Mouse (Mus musculus) myocyte (in vitro differentiated cells): ENCODE data around the gene Agap2. TPM values are rescaled to one million over a fixed set of nuclear protein-coding genes. Genes with fewer than 3 reads are reported as not detected.
"Not testable (repeated sequence)": the region's sequence is repeated elsewhere in the genome, so short reads cannot be mapped to it uniquely, and the experiment has no call there.

ENCODE experiments used
- H3K27me3 ChIP-seq: one replicate; pipeline ENCODE4 v1.6.1; 2011; ENCODE audit not compliant: control insufficient read depth, insufficient read depth, insufficient read length
- H3K36me3 ChIP-seq: one replicate; pipeline ENCODE4 v1.6.1; 2011; ENCODE audit not compliant: control insufficient read depth, insufficient read depth
- H3K4me2 ChIP-seq: one replicate; pipeline ENCODE4 v1.6.1; 2011; ENCODE audit warnings: low read depth, control low read depth
- H3K4me3 ChIP-seq: one replicate; pipeline ENCODE4 v1.5.1; 2011; ENCODE audit warnings: mild to moderate bottlenecking, control low read depth, moderate library complexity
- H3K79me2 ChIP-seq: one replicate; pipeline ENCODE4 v1.6.1; 2011; ENCODE audit not compliant: control insufficient read depth, insufficient read depth
- H3ac ChIP-seq: one replicate; pipeline ENCODE4 v1.6.1; 2011; ENCODE audit not compliant: control insufficient read depth, insufficient read length
- CEBPB ChIP-seq: IDR thresholded peaks from 2 replicates; pipeline ENCODE4 v1.6.1; 2011; ENCODE audit warnings: mild to moderate bottlenecking, moderate library complexity; ENCODE audit not compliant: poor library complexity, insufficient read depth, severe bottlenecking
- E2F4 ChIP-seq: IDR thresholded peaks from one replicate; pipeline ENCODE4 v1.6.1; 2011; ENCODE audit warnings: mild to moderate bottlenecking, control low read depth, moderate library complexity; ENCODE audit not compliant: insufficient read depth
- MAX ChIP-seq: IDR thresholded peaks from one replicate; pipeline ENCODE4 v1.6.1; 2011; ENCODE audit warnings: low read depth, mild to moderate bottlenecking, control low read depth
- MYOD1 ChIP-seq, 3 experiments: IDR thresholded peaks; one replicate each; pipeline ENCODE4 v1.6.1; 2011; ENCODE audit warnings: control low read depth in 2 of 3, low read depth in 2 of 3, mild to moderate bottlenecking in 2 of 3, moderate library complexity in 1 of 3; ENCODE audit not compliant: insufficient read length in 2 of 3, control insufficient read depth in 1 of 3
- MYOG ChIP-seq, 3 experiments: IDR thresholded peaks; one replicate each; pipeline ENCODE4 v1.6.1; 2011; ENCODE audit warnings: control low read depth in 2 of 3, low read depth in 2 of 3, mild to moderate bottlenecking in 2 of 3; ENCODE audit not compliant: insufficient read length in 2 of 3, control insufficient read depth in 1 of 3, insufficient read depth in 1 of 3
- POLR2A ChIP-seq: IDR thresholded peaks from one replicate; pipeline ENCODE4 v1.6.1; 2011; ENCODE audit warnings: low read depth, mild to moderate bottlenecking, control low read depth, moderate library complexity; ENCODE audit not compliant: insufficient read length
- POLR2AphosphoS2 ChIP-seq: IDR thresholded peaks from one replicate; pipeline ENCODE4 v1.6.1; 2011; ENCODE audit warnings: low read depth, control low read depth; ENCODE audit not compliant: insufficient read length
- REST ChIP-seq: IDR thresholded peaks from one replicate; pipeline ENCODE4 v1.6.1; 2011; ENCODE audit warnings: mild to moderate bottlenecking, control low read depth, moderate library complexity; ENCODE audit not compliant: insufficient read depth, insufficient read length
- SRF ChIP-seq: IDR thresholded peaks from one replicate; pipeline ENCODE4 v1.6.1; 2011; ENCODE audit warnings: low read depth; ENCODE audit not compliant: control insufficient read depth, insufficient read length
- TCF12 ChIP-seq: IDR thresholded peaks from one replicate; pipeline ENCODE4 v1.6.1; 2011; ENCODE audit warnings: mild to moderate bottlenecking, control low read depth; ENCODE audit not compliant: poor library complexity, insufficient read depth, severe bottlenecking
- TCF3 ChIP-seq: IDR thresholded peaks from one replicate; pipeline ENCODE4 v1.6.1; 2011; ENCODE audit warnings: low read depth, control low read depth; ENCODE audit not compliant: insufficient read length
- USF1 ChIP-seq: IDR thresholded peaks from one replicate; pipeline ENCODE4 v1.6.1; 2011; ENCODE audit warnings: low read depth, mild to moderate bottlenecking, control low read depth, moderate library complexity
- polyA plus RNA-seq: library from polyadenylated mRNA; unstranded; fragments of >200 nt; fragmentation: generic; extraction: Trizol; gene quantifications from one replicate; pipeline ENCODE4 v1.2.1, GENCODE M21; 2012; ENCODE audit warnings: missing spikeins

Gene Agap2
- polyA plus RNA-seq, 1 experiment, result 1.2 TPM

DNA sequence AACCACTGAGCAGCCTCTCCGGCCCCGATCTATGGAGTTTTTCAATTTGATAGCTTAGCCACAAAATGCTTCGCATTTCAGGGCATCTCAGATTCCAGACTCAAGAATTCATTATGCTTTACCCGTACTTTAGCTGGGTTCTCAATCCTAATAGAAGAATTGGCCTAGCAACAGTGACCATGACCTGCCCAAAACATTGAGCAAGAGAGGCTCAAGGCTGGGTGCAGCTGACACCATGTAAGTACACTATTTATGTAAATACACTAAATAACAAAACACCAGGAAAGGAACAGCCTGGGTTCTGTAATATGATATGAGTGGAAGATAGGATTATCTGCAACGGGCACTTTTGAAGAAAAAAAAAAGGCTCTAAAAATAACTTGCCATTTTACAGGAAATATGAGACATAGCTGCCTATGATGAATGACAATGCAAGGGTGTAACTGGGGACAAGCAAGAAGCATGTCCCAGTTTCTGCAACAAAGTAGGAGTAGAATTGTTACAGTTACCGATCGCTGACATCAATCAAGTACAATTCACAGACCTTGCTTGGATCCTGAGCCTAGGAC is 52.7 kb downstream of the Agap2 start:
- H3K36me3 ChIP-seq, result no peaks in the 10 kb centered on the region
- H3K79me2 ChIP-seq, result no peaks in the 10 kb centered on the region
- H3ac ChIP-seq, result no peak overlapping the region
- peak overlapping the region; percentile 55 for H3K4me2 ChIP-seq
- no peaks in the 10 kb centered on the region for H3K27me3 ChIP-seq
- no peak for TF ChIP-seq POLR2A
- TF ChIP-seq CEBPB, result 0 out of 2 replicates have a peak, but pooled peaks have one; percentile 42
- no peak for TF ChIP-seq MAX
- H3K4me3 ChIP-seq, result no peak overlapping the region

DNA sequence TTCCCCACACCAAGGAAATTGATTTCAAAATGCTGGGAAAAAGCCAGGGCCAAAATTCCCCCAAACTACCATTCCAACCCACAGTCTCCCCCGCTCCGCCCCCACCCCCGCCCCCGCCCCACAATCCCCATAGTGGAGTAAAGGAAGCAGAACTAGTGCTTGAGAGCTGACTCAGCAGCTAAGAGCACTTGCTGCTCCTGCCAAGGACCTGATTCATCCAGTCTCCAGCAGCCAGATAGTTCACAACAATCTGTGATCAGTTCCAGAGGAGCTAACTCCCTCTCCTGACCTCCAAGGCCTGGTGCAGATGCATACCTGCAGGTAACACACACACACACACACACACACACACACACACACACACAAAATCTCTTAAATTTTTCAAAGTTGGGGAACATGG is 54.3 kb downstream of the Agap2 start:
- TF ChIP-seq SRF (no peak), USF1 (no peak), TCF12 (no peak), E2F4 (no peak), TCF3 (no peak), MYOD1 (IDR thresholded peaks at IDR 0.05; ENCODE audit: control insufficient read depth in 1 of 3, insufficient read length in 2 of 3, low read depth in 2 of 3) (no peak), POLR2A (no peak), MYOG (IDR thresholded peaks at IDR 0.05; ENCODE audit: control insufficient read depth in 1 of 3, insufficient read depth in 1 of 3, insufficient read length in 2 of 3, low read depth in 2 of 3) (no peak), CEBPB (no peak), MAX (no peak), REST (no peak), POLR2AphosphoS2 (no peak)
- H3K27me3 ChIP-seq, result no peaks in the 10 kb centered on the region
- H3ac ChIP-seq, result no peak overlapping the region

DNA sequence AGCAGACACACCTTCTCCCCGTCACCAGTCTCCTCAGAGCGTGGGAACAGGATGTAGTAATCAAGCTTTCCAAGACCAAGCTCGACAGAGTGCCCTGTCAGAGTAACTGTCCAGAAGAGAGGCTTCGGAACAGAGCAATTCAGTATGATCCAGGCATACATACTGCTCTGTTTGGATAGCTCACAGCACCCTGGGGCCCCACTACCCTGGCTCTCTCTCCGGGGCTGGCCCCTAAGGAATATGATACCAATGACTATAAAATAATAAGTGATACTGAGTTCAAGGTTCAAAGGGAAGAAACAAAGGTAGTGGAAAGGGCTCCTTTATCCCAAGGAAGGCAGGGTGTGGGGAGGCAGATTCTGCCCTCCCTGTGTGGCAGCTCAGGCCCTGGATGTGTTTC is 57.4 kb downstream of the Agap2 start:
- no peak overlapping the region for H3K4me2 ChIP-seq
- H3ac ChIP-seq, result no peak overlapping the region
- TF ChIP-seq MYOD1 (IDR thresholded peaks at IDR 0.05; ENCODE audit: control insufficient read depth in 1 of 3, insufficient read length in 2 of 3, low read depth in 2 of 3) (no peak), CEBPB (no peak), SRF (no peak), MAX (no peak), TCF12 (no peak)
- no peak overlapping the region for H3K4me3 ChIP-seq
- H3K36me3 ChIP-seq, result no peaks in the 10 kb centered on the region
- H3K79me2 ChIP-seq, result no peaks in the 10 kb centered on the region
- no peaks in the 10 kb centered on the region for H3K27me3 ChIP-seq

More for the DNA sequence above, 54.3 kb downstream of the Agap2 start:
- no peak overlapping the region for H3K4me2 ChIP-seq
- no peak overlapping the region for H3K4me3 ChIP-seq
- no peaks in the 10 kb centered on the region for H3K36me3 ChIP-seq
- H3K79me2 ChIP-seq, result no peaks in the 10 kb centered on the region

DNA sequence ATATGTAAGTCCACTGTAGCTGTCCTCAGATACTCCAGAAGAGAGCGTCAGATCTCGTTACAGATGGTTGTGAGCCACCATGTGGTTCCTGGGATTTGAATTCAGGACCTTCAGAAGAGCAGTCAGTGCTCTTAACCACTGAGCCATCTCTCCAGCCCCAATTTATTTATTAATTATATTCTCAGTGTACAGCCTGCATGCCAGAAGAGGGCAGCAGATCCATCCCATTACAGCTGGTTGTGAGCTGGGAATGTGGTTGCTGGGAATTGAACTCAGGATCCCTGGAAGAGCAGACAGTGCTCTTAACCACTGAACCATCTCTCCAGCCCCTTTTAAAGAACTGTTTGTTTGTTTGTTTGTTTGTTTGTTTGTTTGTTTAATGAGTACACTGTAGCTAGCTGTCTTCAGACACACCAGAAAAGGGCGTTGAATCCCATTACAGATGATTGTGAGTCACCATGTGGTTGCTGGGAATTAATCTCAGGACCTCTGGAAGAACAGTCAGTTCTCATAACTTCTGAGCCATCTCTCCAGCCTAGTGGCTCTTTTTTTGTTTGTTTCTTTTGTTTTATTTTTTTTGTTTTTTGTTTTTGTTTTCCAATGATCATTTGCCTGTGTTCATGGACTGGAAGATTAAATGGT is 59.4 kb downstream of the Agap2 start:
- H3K79me2 ChIP-seq, H3K4me2 ChIP-seq, H3K4me3 ChIP-seq, H3ac ChIP-seq, H3K27me3 ChIP-seq, H3K36me3 ChIP-seq: not testable (repeated sequence)

DNA sequence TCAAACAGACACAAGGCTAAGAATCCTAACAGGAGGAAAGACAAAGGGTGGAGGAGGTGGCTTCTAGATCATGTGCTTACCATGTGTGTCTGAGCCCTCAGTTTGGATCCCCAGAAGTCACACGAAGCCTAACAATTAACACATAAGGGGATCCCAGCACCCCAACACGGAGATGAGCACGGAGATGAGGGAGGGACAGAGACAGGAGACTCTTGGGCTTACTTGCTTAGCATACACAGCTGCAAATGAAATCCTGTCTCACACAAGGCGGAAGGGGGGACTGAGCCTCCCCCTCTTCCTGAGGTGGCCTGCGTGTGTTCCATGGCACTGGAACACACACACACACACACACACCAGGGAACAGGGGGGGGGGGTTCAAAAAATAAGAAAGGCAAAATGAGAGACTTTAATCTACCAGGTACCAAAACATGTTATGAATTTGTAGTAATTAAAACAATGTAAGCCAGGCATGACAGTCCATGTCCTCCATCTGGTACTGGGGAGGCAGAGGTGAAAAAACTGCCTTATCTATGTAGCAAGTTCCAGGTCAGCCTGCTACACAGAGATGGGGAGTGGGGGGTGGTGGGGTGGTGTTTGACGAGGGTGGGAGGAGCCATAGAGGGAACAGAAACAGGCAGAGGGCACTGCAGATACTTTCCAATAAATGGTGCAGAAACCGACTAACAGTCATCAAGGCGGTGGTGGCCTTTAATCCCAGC is 60.2 kb downstream of the Agap2 start:
- H3K36me3 ChIP-seq, result no peaks in the 10 kb centered on the region
- H3K4me3 ChIP-seq, result no peak overlapping the region
- TF ChIP-seq MAX (no peak), POLR2A (no peak), POLR2AphosphoS2 (no peak), CEBPB (no peak), SRF (no peak), E2F4 (no peak), TCF3 (no peak), MYOG (IDR thresholded peaks at IDR 0.05; ENCODE audit: control insufficient read depth in 1 of 3, insufficient read depth in 1 of 3, insufficient read length in 2 of 3, low read depth in 2 of 3) (no peak)
- H3K4me2 ChIP-seq, result no peak overlapping the region
- H3K79me2 ChIP-seq, result no peaks in the 10 kb centered on the region
- H3K27me3 ChIP-seq, result no peaks in the 10 kb centered on the region
- no peak overlapping the region for H3ac ChIP-seq
